Mouse (Mus musculus) urinary bladder, postnatal 14 days (tissue): ENCODE results near the gene Cbl.
A peak's percentile ranks its signal among the peaks of the same experiment; 100 is the strongest.
"Not testable (repeated sequence)": the region's sequence is repeated elsewhere in the genome, so short reads cannot be mapped to it uniquely, and the experiment has no call there.

Experiments
- DNase-seq: peaks from one replicate; pipeline ENCODE4 v3.0.0; 2021; ENCODE audit warnings: low spot score

Cbl gene

DNA sequence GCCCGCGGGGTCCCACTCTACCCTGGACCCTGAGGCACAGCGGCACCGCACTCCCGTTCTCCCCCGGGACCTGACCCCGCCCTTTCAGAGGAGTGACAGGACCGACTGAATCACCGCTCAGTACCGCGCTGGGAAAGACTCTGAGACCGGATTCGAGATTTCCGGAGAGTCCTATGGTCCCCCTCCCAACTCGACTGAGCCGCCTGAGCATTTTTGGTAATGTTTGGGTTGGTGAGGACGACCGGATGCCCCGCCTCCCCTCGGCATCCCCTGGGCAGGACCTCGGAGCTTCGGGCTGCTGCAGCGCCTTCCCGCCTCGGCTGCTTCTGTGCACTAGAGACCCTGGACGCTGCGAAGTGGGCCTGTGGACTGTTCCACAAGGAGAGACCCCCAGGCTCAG is 103.8 kb downstream of the Cbl start:
- peak; percentile 69 for DNase-seq

DNA sequence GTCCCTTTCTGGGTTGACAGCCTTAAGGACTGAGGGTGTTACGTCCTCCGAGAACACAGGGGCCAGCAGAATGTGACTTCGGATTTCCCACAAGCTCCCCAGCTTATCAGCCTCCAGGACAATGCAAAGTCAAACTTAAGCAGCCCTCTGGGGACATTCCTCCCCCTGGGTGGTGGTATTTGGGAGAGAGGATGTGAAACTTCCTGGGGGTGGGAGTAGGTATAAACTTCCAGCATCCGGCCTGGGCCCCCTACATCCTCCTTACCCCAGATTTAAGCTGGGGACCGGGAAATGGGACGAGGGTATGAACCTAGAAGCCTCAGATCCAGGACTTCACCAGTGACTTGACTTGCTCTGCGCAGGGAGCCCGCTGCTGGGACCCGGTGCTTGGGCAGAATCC is 104.2 kb downstream of the Cbl start:
- no peak for DNase-seq

- DNase-seq: no peak
Observed at GRCm38 (mm10) chr9:44127351-44127801, 106.5 kb downstream of the Cbl start.

GRCm38 (mm10) chr9:44126746-44127145 is 107.1 kb downstream of the Cbl start:
- DNase-seq: no peak

DNA sequence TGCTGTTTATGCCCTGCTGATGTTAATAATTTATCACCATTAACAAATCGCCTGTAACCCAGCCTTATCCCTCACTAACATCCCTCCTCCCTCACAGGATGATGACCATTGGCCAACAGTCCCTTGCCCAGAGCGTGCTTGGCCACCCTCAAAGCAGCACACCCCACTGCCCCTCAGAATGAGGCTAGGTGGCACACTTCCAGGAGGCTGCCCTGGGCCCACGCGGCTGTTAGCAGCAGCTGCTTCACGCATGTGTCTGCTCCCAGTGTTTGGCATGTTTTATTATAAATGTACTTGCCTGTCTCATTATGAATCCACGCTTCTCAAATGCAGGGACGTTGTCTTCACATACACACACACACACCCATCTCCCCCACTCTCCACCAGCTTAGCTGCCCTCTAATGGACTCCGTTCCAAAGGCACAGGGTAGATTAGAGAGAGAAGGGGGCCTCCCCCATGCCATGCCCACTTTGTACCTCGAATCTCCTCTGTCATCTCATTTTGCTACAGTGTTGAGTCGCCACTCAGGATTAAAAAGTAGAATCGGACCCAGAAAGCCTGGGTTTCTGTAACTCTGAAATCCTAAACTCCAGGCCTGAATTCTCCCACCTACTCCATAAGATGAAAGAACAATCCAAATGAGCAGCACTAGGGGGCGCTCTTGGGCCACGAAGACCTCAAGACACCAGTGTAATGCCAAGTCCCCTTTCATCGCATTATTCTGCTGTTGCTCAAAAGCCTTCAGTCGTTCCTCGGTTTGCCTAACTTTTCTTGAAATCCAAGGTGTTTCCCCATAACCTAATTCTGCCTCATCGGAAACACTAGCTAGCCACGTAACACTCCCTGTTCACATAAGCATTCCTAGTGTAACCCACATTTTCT is 108.1 kb downstream of the Cbl start:
- DNase-seq: peak; percentile 87

DNA sequence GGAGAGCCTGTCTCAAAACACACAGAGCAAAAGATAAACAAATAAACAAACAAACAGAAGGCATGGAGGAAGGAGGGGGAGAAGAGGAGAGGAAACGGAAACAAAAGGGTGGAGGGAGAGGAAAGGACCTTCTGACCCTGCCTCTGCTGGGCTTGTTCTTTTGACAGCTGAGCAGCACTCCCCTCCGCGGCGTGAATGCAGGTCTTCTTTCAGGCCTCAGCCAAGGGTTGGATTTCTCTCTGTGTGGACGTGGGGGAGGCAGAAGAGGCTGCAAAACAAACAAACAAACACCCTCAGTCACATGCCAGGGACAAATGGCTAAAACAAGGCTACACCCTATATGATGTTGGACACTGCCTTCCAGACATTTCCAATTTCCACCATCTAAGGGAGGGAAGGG is 108.8 kb downstream of the Cbl start:
- no peak for DNase-seq

GRCm38 (mm10) chr9:44124317-44124716 is 109.5 kb downstream of the Cbl start:
- DNase-seq: no peak

DNA sequence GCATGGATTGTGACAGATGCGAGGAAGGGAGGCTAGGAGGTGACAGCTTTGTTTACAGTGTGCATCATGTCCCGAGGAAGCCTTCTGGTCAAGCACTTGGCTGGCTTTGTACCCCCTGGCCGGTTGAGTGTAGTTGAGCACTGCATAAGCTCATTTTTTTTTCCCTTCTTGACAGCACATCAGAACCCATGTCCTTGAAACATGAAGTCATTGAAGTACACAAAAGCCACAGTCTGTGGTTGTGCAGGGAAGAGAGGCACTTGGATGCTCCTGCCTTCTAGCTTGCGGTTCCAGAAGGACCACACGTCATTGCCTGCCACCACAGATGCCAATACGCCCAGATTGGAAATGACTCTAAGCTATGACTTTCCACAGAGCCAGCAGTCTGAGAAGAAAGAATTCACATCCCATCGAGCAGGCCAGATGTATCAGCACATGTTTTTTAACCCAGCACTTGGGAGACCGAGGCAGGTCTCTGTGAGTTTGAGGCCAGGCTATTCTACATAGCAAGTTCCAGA is 113.8 kb downstream of the Cbl start:
- DNase-seq: no peak

DNA sequence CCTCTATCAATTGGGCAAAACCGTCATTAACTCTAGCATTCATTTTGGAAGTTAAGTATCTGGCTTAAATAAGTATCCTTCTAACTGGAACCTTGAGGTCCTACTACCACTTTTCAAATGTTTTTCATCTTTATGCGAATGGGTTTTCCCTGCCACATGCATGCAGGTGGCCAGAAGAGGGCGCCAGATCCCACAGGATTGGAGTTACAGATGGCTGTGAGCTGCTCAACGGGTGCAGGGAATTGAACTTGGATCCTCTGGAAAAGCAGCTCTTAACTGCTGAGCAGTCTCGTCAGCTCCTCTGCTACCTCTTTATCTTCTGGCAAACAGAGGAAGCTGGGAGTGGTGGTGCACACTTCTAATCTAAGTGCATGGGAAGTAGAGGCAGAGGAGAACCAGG is 114.8 kb downstream of the Cbl start:
- no peak for DNase-seq

- no peak for DNase-seq
Observed at GRCm38 (mm10) chr9:44116182-44116581, 117.7 kb downstream of the Cbl start.

DNA sequence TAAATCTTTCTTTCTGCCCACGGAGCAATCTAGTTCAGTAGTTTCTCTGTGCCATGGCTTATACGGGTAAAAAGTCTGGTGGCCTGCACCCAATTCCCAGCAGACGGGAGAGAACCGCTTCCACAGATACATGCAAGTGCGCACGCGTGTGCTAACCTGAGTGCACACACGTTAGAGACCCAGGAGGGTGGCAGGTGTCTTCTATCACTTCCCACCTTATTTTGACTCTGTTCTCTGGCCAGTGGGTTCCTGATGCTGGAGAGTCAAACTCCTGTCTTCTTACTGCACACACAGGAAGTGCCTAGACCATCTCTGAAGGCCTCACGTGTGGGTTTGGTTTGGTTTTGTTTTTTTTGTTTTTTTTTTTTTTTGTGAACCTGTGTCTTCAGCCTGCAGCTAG is 118.2 kb downstream of the Cbl start:
- DNase-seq: no peak

DNA sequence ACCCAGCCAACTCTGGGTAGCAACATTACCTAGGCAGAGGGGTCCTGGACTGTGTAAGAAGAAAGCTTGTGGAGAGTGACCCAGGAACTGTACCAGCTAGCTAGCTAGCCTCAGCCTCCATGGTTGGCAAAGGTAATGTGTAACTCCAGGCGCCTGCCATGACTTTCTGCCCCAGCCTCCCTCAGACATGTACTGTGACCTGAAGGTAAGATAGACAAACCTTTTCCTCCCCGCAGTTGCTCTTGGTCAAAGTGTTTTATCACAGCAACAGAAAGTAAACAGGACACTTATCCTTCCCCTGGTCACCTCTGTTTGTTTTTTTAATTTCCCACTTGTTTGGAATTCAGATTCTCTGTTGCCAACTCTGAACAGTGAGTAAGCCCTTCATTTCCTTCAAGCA is 119.4 kb downstream of the Cbl start:
- no peak for DNase-seq

GRCm38 (mm10) chr9:44113105-44113789 is 120.6 kb downstream of the Cbl start, which contains the start of the genes Gm49380 and Rnf26:
Gene Gm49380, minus strand, starts transcription at chr9:44113500.
Gene Rnf26, minus strand, starts transcription at chr9:44113517.
- DNase-seq: peak; percentile 96

DNA sequence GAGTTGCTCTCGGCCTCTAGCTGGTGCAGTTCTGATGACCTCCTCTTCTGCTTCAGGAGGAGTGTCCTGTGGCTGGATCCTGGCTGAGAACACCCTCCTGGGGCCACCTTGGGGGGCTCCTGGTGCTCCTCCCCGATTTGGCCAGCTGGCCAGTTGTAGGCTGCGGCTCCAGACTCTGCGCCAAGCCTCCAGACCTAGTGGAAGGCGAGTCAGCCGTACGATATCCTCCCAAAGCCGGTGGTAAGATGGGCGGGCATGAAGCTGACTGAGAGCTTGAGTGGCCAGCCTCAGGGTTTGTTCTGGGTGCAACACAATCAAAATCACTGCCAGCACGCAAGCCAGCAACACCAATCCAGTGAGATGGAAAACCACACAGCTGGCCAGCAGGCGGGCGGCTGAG is 121.9 kb downstream of the Cbl start:
- not testable (repeated sequence) for DNase-seq

DNA sequence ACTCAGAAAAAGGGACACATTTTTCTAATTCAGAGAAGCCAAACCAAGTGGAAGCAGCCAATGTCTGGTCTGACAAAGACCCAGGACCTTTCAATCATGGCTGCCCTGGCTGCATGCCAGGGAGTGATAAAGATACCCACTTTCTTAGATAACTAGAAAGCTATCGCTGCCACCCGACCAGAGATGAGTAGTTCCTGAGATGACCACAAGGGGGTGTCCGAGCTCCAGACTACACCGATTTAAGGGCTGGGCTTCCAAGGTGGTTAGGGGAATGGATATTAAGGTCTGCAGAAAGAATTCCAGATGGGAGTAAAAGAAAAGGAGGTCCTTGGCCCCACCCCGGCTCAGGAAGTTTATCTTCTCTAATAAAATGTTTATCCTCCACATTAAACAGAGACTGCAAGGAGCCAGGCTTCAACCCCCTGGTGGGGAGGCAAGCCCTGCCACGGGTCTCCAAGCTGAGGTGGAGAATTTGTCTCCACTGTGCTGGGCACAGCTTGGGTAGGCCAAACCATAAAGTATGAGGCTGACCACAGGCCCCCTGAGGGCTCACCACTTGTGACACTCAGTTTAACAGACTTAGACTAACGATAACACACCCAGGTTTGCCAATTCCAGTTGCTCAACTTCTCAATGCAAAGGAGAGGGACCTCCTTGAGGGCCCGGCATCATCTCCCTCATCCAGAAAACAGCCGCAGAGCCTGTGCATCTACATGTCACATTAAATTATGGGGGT is 124.3 kb downstream of the Cbl start:
- DNase-seq: peak; percentile 75

DNA sequence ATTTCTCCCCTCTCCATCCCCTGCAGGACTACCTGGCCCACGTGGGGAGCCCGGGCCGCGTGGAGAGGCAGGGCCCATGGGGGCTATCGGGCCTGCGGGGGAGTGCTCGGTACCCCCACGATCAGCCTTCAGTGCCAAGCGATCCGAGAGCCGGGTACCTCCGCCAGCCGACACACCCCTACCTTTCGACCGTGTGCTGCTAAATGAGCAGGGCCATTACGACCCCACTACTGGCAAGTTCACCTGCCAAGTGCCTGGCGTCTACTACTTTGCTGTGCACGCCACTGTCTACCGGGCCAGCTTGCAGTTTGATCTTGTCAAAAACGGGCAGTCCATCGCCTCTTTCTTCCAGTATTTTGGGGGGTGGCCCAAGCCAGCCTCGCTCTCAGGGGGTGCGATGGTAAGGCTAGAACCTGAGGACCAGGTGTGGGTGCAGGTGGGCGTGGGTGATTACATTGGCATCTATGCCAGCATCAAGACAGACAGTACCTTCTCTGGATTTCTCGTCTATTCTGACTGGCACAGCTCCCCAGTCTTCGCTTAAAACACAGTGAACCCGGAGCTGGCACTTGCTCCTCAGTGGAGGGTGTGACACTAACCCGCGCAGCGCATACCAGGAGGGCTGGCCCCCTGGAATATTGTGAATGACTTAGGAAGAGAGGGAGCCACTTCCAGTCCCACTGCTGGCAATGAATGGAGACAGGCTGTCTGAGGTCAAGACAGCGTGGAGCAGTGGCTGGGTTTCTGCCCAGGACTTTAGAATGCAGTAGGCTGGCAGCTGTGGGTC is 125.4 kb downstream of the Cbl start:
- no peak for DNase-seq

DNA sequence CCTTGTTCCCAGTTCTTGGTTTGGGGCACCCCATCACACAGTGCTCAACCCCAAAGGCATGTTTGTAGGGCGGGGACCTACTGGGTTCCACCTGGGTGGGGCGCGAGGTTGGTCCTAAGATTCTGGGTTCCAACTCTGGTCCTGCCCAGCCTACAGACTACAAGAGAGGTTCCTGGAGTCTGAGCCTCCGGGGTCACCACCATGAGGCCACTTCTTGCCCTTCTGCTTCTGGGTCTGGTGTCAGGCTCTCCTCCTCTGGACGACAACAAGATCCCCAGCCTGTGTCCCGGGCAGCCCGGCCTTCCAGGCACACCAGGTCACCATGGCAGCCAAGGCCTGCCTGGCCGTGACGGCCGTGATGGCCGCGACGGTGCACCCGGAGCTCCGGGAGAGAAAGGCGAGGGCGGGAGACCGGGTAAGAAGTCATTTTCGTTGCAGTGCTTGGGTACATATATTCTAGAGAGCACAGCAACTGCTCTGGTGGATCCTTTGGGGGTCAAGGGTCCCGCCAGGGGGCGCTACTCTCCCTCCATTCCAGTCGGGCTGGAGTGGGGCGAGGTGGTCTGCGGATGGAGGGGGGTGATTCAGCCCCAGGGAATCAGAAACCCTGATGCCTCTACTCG is 126.2 kb downstream of the Cbl start:
- no peak for DNase-seq

GRCm38 (mm10) chr9:44107110-44107509 is 126.7 kb downstream of the Cbl start, which contains the start of gene C1qtnf5:
Gene C1qtnf5, plus strand, starts transcription at chr9:44107245.
- peak; percentile 91 for DNase-seq

GRCm38 (mm10) chr9:44106596-44106995 is 127.3 kb downstream of the Cbl start:
- DNase-seq: no peak

DNA sequence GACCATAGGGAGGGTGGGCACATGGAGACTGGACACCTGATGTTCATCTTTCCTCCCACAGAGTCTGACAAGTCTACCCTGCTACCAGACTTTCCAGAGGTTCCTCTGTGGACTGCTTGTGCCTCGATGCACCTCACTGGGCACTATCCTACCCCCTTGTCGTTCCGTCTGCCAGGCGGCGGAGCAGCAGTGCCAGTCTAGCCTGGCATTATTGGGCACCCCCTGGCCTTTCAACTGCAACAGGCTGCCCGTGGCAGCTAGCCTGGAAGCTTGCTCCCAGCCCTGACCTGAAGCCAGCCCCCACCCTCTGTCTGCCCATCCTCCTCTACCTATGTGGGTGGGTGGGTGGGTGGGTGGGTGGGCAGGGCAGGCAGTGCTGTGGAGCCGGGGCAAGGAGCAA is 127.7 kb downstream of the Cbl start:
- DNase-seq: no peak

DNA sequence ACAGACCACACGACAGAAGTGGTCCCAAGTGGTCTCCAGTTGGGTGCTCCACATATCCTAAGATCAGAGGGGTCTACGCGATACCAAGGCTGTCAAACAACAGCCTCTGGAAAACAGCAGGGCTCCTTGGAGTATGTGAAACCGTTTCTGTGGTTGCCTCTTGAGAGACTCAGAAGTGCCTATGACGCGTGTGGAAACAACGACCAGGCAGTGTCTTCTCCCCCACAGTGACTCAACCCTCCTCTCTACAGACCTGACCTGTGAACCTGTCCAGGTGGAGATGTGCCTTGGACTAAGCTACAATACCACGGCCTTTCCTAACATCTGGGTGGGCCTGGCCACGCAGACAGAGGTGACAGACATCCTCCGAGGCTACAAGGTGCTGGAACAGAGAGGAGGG is 128.1 kb downstream of the Cbl start:
- DNase-seq: no peak
